Mouse (Mus musculus): Measurements from ENCODE around the gene Defb43.

The Defb43 gene

DNA sequence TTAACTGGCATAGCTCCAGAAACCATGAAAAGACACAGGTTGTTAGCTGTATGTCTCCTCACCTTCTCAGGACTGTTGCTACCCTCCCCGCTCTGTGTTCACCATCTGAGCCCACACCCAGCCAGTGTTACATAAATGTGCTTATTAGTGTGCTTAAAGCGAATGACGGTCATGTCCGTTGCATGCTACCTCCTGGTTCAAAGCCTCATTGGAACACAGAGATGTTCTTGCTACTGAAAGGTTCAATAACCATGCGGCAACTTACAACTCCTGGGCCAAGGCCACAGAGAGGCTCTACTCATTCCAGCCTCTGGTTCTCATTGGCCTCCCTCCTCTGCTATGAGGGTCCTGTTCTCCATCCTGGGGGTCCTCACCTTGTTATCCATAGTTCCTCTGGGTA, at the start of gene Defb43:
TSS of gene Defb43 (plus strand) at position 301 of the 400 bp plus-strand sequence.
- no peak for DNase-seq (ENCODE audit: low read depth)

DNA sequence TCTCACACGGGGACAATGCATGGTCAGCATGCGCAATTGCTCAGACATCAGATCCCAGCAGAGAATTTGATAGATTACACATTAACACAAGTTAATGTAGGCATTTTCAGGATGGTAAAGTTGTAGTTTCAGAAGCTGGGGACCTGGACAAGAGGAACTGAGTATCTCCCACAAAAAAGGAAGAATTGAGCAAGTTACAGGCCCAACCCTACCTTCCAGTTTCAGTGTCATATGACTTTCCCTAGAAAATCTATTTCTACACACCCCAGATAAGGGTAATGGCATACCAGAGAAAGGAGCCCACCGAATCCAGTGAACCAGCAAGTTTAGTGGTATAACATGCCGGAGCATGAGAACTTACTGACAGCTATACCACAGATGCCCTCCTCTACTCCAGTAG, 47.9 kb upstream of the Defb43 start:
- DNase-seq (ENCODE audit: low read depth) = no peak

DNA sequence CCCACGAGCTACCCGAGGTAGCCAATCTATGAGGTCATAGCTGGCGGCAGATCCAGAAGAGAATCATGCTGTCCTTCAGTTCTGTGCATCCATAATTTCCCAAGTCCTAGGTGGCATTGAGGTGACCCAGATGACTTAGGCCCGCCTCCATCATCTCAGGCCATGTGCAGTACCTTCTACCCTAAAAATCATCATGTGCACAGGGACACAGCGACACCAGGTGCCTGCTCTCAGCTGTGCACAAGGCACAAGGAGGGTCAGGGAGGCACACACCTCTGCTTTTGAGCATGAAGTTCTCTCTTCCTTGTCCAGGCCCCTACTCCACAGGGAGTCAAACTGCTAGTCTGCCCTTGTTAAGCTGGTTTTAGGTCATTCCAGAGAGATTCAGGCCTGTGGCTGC, 46.2 kb upstream of the Defb43 start:
- peak; percentile 15 for DNase-seq (ENCODE audit: low read depth)

DNA sequence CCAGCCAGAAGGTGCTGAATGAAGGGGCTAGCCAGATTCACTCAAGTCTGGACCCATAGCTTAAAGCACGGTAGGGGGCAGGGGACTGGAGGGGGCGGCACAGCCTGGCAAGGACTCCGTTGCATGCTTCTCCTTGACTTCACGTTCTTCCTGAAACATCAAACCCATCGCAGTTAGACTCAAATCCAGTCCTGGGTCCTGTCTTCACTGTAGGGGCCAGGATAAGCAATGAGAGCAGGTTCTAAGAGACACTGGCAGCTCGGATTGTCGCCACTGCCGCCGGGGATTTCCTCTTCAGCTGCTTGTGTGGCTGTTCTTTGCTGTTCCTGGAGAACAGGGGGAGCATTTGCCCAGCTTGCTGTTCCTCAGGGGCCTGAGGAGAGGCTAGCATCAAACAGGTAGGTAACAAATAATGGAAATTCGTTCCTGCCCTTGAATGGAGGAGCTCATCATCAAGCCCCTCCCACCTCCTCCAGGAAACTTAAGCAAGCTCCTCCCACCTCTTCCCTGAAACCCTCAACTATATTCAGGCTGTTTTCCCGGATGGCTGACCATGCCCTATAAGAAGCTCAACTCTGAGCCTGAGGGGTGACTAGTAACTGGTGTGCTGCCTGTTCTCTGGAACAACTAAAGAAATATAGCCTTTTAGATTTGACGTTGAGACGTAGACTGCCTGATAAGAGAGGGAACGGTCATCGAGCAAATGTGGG, 45.6 kb upstream of the Defb43 start:
- DNase-seq (ENCODE audit: low read depth) = no peak

DNA sequence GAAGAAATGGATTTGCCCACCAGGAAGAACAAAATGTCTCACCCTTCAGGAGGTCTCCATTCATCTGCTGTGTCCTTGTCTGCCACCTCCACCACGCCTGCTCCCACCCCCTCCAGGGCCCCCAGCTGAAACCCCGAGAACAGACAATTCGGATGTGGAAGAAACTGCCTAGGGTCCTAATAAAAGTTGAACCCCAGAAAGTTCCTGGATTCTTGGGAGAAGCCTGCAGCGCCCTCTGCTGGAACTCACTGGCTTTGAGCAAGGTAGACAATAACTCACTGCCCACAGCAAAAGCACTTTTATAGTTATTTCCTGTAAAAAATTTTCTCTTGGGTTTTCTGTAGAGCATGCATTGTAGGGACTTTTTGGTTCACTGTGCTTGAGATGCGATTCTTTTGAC, 36.5 kb upstream of the Defb43 start:
- peak; percentile 58 for DNase-seq (ENCODE audit: low read depth)

DNA sequence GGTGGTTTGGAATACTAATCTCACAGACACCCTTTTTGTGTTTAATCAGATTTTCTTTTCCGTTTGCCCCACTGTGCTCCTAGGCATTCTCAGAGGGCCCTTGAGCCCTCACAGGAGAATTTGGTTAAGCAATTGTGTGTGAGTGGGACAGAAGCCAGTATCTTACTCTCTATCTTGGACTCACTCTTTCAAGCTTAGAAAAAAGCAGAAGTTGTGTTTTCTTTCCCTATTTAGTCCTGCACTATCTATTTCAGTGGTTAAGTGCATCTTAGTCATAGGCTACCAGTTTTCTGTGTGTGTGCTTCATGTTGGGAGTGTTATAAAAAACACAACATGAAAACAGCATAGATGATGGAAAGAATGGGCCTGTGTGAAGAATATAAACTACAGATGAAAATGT, 31.8 kb upstream of the Defb43 start:
- DNase-seq (ENCODE audit: low read depth) = no peak

DNA sequence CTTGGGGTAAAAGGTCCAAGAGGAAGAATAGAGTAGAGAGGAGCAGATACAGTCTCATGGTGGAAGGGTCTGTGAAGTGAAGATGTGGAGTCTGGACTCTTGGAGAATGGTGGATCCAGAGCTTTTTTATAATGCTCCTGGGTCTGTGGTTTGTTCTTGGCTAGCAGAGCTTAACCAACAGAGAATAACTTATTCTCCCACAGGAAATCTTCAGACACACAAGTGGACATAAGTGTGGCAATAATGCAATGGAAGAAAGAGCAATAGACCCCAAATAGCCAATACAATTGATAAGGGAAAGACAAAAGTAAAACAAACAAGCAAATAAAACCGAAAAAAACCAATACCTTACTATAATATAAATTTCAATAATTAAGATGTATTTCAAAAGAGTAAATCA, 27.2 kb upstream of the Defb43 start, which contains the start of gene Defb48:
TSS of gene Defb48 (minus strand) at position 101 of the 400 bp plus-strand sequence.
- no peak for DNase-seq (ENCODE audit: low read depth)

DNA sequence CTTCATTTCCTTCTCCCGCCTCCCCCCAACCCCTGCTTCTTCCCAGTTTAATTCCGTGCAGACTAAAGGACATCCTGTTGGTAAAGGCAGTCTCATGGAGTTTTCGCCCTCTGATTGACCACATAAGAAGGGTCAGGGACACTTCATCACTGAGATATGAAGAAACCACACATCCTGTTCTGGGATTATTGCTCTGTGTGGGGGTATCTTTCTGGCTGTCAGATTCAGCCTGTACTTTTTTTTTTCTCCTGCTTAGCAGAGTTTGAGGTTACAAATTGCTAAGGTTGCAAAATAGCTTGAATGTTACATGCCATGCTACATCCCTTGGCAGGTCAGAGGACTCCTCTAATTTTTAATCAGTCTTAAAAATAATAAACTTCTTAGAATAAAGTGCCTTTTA, 20.3 kb upstream of the Defb43 start:
- no peak for DNase-seq (ENCODE audit: low read depth)

DNA sequence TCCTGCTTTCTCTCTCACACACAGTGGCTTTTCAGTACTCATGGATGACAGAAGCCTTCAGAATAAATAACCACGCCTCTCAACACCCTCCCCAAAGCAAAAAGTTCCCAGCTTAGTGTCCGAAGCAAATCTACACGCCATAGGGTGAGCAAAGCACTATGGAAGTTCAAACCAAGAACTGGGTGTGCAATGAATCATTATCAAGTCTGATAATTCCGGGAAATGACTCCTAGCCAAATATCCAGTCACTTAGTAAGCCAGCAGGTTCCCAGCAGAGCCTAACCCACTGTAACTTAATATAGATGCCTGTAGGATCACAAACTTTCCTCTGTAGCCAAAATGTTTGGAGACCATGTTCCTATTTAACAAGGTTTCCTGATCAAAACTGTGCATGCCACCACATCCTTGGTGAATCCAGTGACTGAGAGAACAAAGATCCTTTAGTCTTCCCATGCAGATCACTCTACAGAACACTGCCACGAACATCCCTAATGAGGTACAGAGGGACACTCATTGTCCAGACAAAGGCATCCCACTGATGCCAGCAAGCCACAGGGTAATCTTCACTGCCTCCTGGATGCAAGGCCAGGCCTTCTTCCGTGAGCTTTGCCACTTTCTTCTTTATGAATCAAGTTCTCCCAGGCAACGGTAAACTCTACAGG, 19.6 kb upstream of the Defb43 start:
- no peak for DNase-seq (ENCODE audit: low read depth)

DNA sequence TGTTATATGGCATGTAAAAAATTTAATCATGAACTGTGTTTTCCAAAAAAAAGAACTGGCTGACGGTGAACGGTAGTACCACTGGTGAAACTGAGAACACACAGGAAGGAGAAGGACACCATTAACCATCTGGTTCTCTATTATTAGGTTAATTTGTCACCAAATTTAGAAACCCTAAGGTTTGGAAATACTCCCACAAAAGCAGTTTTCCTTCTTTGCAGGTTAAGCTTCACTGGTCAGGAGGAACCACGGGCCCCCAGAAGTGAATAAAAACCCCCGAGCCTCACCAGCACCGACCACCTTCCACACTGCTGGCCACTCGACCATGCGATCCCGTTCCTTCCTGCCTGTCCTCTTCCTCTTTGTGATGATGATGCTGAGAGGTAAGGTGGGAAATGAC, 13.8 kb upstream of the Defb43 start, which contains the start of gene Defb47:
TSS of gene Defb47 (plus strand) at position 301 of the 400 bp plus-strand sequence.
- DNase-seq (ENCODE audit: low read depth) = no peak

DNA sequence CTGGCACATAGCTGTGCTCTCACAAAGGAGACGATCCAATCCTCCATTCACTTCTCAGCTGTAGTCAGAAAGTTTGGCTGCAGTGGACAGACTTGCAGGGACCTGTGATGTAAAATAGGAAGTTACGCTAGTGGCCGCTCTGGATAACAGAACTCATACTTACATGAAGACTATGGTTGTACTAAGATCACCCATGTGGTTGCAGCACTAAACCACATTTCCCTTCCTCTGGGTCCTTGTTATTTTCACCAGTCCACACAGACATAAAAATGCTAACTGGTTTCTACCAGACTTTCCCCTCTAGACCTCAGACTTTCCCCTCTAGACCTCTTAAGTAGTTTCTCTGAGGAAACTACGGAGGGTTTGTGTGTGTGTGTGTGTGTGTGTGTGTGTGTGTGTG, 12.6 kb upstream of the Defb43 start:
- no peak for DNase-seq (ENCODE audit: low read depth)

DNA sequence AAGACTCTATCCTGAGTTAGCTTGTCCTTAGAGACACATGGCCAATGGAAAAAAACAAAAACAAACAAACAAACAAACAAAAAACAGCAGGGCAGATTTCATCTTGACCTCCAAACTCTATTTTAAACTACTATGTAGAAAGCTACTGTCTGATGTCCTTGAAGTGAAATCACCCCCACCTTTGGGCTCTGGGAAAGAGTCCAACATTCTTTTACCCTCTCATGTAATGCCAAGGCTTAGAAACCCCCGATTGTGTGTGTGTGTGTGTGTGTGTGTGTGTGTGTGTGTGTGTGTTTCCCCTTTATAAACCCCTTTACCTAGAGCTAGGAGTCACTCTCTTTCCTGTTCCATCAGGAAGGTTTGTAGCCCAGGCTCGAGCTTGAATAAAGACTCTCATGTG, 9.0 kb upstream of the Defb43 start:
- DNase-seq (ENCODE audit: low read depth) = no peak

DNA sequence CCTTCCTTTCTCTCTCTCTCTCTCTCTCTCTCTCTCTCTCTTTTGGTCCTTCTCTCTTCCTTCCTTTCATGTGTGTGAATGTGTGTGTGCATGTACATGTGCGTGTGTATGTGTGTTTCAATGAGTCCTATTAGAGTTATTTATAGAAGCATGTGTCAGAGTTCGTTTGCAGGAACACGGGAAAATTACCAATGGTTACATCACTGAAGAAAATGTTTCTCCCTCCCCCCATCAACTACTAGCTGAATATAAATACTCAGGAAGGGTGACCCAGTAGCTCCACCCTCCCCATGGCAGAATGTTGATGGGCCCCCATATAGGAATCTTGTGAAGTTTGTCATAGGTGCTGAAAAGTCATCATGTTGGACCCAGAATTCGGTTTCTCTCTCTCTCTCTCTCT, 1.5 kb downstream of the Defb43 start:
- DNase-seq (ENCODE audit: low read depth) = no peak

DNA sequence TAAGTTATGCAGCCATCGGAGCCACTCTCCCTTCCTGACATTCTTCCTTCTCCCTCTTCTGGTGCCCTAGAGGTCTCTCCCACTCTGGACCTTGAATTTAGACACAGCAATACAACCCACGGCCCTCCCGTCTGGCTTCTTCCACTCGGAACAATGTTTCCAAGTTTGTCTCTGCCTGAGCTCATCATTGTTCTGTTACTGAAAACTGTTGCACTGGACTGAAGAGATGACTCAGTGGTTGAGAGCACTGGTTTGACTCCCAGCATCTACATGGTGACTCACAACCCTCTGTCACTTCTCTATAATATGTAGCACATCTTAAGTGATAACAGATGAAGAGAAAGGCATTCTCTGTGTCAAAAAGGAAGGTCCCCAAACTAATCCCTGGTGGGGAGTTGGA, 3.1 kb downstream of the Defb43 start:
- DNase-seq (ENCODE audit: low read depth) = no peak

DNA sequence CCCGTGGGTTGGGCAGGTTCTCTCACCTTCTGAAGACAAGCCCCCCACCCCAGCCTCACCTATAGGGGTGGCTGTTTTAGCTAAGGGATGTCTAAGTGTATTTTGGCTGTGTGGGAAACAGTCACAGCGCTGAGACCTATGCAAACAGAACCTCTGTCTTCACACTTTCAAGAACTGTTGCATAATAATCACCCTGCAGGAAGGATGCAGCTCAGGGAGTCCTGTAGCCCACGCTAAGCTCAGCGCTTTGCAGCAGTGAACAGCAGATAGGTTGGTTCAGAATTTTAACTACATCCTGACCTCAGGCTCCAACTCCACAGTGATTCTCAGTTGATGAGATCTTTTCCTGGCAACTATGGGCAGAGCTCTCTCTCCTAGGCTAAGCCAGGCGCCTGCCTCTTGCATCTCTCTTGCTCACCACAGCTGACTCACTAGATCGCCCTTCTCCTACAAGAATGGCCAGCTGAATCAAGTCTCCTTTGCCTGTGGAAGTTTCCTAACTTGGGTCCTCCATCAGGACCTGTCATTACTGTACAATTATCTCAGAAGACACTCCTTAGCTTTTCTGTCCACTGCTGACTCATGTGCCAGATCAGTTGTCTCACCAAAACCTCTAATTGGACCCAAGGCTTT, 9.1 kb downstream of the Defb43 start:
- DNase-seq (ENCODE audit: low read depth) = no peak

DNA sequence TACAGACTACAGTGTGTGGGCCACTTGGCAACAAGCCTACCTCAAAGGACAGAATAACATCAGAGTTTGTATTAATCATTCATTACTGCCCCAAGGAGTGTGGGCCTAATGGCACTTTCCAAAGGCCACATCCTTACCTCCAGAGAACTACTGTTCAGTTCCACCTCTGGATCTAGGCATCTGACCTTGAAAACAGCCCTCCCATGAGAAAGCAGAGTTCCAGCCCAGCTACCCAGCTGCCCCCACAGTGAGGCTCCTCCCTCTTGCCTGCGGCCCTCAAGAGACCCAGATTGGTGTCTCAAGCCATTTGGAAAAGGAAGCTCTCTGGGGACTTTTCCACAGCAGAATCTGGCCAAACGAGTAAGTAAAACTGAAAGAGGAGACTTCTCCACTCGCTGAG, 35.1 kb downstream of the Defb43 start, which contains the start of gene Defb42:
TSS of gene Defb42 (plus strand) at position 301 of the 400 bp plus-strand sequence.
- no peak for DNase-seq (ENCODE audit: low read depth)

DNA sequence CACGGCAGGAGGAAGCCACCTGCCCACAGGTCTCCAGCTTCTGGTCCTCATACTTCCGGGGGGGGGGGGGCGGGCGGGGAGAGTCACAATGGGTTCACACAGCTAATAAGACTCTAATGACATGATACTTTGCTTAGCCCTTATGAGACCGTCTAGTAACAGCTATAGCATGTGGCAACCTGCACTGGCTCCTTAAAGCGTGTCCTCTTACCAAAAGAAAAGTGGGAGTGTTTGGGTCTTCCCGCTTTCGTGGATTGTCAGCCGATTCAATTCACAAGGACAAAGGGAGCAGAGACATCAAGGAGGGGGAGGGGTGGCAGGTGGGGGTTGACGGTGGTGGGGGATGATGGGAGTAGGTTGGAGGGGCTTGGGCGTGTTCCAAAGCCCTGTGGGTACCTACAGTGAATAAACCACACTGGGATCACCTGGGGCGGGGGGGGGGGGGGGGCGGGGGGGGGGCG, 38.4 kb downstream of the Defb43 start, which contains the start of gene Defb30:
TSS of gene Defb30 (minus strand) at position 51 of the 461 bp plus-strand sequence.
- DNase-seq (ENCODE audit: low read depth) = no peak

DNA sequence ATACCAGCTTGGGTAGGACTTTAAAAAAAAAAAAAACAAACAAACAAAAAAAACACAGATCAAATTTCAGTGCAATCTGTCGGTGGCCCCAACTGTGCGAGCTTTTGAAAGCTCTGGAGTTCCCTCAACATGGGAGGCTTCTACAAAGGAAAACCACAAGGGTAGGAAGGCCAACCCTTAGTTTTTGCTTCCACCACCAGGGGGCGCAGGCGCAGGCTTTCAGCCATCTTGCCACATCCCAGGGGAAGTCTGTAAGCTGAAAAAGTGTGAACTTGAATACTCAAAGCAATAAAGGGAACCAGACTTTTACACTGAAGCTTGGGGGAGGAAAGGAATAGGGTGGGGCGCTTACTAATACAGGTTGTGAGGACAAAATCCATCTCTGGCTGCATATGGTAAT, 39.2 kb downstream of the Defb43 start:
- DNase-seq (ENCODE audit: low read depth) = peak; percentile 64

DNA sequence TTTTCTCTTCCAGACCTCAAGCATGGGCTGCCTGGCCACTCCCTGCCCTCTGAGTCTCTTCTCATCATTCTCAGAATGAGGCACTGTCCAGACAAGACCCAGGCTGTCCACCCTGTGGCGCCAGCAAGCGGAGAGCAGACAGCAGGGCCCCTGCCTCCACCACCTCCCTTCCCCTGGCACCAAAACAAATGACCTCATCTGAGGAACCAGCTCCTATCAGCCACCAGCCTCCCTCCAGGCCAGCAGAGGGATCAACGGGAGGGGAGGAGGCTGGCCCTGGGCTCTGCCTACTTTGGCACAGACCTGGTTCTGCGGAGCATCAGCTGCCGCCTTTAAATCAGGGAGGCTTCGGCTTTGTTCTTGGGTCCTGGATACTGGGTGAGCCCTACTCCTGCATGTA, 43.2 kb downstream of the Defb43 start:
- no peak for DNase-seq (ENCODE audit: low read depth)

DNA sequence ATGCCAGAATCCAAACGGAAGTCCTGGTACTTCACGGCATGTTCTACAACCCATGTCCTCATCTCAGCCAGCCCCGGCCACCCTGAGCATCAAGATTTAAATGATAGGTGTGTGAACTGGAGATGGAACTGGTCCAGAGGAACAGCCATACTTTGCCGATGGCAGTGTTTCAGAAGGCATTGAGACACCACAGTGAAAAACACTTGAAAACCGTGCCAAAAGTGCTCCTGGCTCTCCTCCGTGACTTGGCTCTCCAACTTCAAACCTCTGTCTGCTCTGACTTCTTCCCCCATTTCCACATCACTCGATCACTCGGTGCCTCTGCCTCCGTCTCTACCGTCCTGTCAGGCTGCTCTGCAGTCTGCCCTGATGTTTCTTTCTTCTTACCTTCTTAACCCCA, 48.8 kb downstream of the Defb43 start:
- no peak for DNase-seq (ENCODE audit: low read depth)

DNA sequence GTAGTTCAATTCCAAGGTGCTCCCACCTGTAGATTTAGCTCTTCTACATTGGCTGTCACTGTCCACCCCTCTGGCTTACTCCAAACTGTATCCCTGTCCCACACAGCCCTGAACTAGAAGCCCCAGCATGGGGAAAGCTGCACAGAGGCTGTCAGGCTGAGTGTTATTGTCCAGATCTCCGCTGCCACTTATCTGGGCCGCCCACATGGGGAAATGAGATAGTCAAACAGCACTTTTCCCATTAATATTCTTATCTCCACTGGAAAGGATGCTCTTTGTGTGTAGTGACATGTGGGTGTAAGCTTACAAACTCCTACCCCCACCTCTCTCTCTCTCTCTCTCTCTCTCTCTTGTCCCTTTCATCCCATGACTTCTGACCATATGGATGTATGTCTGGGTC, 50.6 kb downstream of the Defb43 start:
- DNase-seq (ENCODE audit: low read depth) = no peak

DNA sequence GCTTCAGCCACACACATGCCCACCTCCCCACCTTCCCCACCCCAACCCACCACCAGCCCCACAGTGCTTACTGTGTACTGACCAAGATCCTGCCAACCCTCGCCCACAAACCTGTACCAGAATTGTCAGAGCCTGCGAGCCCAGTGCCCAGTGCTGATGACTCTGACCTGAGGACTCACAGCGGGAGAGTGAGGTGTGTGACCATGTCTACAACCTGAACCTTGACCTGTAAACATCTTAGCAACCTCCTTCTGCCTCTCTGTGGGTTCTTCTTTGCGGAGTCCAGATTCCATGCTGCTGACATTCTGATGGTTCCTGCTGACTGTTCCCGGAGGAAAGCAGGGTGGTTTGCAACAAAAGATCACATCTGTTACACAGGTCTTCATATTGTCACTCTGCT, 53.8 kb downstream of the Defb43 start:
- DNase-seq (ENCODE audit: low read depth) = no peak

All from naive thymus-derived CD4-positive, alpha-beta T cell, adult 2 months (primary cell).